Mouse (Mus musculus): ENCODE measurements at regions not wholly inside any gene's neighbourhood (a gene's known extent, or its start where the extent isn't known, plus 50 kb on each side); places are given as distances from the start of the nearest gene placed in this dataset.

- DNase-seq: no peak
Measured at GRCm38 (mm10) chr2:73041475-73041874, 55.0 kb upstream of the Gm11084 start.

GRCm38 (mm10) chr2:73040031-73040430, 53.5 kb upstream of the Gm11084 start:
- DNase-seq: no peak

GRCm38 (mm10) chr2:73039300-73039699, 52.8 kb upstream of the Gm11084 start:
- DNase-seq: no peak

GRCm38 (mm10) chr2:73038290-73038732, 51.8 kb upstream of the Gm11084 start:
- peak; percentile 47 for DNase-seq

- DNase-seq: no peak
Measured at GRCm38 (mm10) chr2:73037266-73038046, 50.9 kb upstream of the Gm11084 start.

Data from adrenal gland, postnatal 10 days (tissue).